Comparison of ENCODE assay signal across 9 mouse cellular contexts in the genomic region with DNA sequence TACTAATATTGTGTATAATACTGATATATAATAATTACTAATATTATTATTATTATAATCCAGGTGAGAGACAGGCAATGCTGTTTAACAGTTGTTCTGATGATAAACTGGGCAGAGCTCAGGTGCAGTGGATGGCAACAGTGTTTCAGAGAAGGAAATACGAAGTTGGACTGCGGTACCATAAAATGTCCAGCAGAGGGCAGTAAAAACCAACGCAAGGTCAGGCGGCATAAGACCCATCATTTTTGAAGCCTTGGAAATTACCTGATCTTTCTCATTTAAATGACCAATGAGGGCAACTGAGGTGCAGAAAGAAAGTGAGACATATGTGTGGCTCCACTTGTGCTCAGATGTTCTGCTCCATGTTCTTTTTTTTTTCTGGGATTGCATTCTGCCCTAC. TPM values are rescaled to one million over a fixed set of nuclear protein-coding genes. Genes with fewer than 3 reads are reported as not detected.
DNase-seq lines count a peak whose midpoint lies in the region; ATAC-seq lines count a peak whose summit lies in the region.
"Had no signal": no experiment of that assay in that cellular context is flagged by ENCODE, and none has a peak within 500 bp of the region (broad histone marks: within the 10 kb centered on the region; RNA-seq: fewer than 3 reads in every experiment).

No protein-coding gene starts in this region.

- H3K4me3 ChIP-seq in liver, embryonic 12.5 days = no peak overlapping the region
- H3K4me3 ChIP-seq: heart, embryonic 15.5 days had no signal

- peaks cover 43% of the 10 kb centered on the region for H3K27me3 ChIP-seq in liver, embryonic 12.5 days (replicated peaks)

- no peak for ATAC-seq in cerebellum, adult (ENCODE audit: insufficient number of reproducible peaks, low FRiP score, low TSS enrichment)
- no peak for ATAC-seq in liver, embryonic 12.5 days
- ATAC-seq in granulocyte monocyte progenitor cell, adult 5-6 weeks (replicated peaks; ENCODE audit: poor library complexity, severe bottlenecking) = peak; percentile 36; the same call in 1 of the 2 replicates

- WGBS in liver, embryonic 12.5 days (ENCODE audit: insufficient replicate concordance) = under 1% methylated on average over 4 of the region's 4 CpGs

- no peaks in the 10 kb centered on the region for H3K36me3 ChIP-seq in liver, embryonic 12.5 days
- H3K36me3 ChIP-seq: heart, embryonic 15.5 days had no signal

- H3K9ac ChIP-seq in liver, embryonic 12.5 days = no peak overlapping the region
- H3K9ac ChIP-seq: heart, embryonic 15.5 days had no signal

- no peak overlapping the region for H3K4me2 ChIP-seq in liver, embryonic 12.5 days
- H3K4me2 ChIP-seq: heart, embryonic 15.5 days had no signal

- DNase-seq in cerebellum, adult 11 months = peak; percentile 21
- peak; percentile 35 for DNase-seq in liver
- peak; percentile 78 for DNase-seq in adipocyte (ENCODE audit: low spot score)
- DNase-seq in lung, postnatal 36 days = peak; percentile 75
- no peak for DNase-seq in urinary bladder, postnatal 4 days (ENCODE audit: low spot score in 2 of 2)

- H3K9me3 ChIP-seq in liver, embryonic 12.5 days (replicated peaks) = no peaks in the 10 kb centered on the region
- H3K9me3 ChIP-seq: heart, embryonic 15.5 days had no signal

- H3K27ac ChIP-seq in liver, embryonic 12.5 days = no peak overlapping the region
- H3K27ac ChIP-seq: heart, embryonic 15.5 days had no signal

- H3K4me1 ChIP-seq in liver, embryonic 12.5 days = peaks cover 24% of the 10 kb centered on the region

RNA-seq across cellular contexts. Expression of gene Lrrc71, which starts 21.9 kb away (rescaled TPM):
- 0.13 and 0.29 TPM in 2 replicates for polyA plus RNA-seq in liver, embryonic 12.5 days (2016; fragmentation: Nextera tagmentation; extraction: Ambion mirVana)
- total RNA-seq in granulocyte monocyte progenitor cell, adult 5-6 weeks (2014; fragmentation: Nextera tagmentation) = not detected in 2 replicates
- not detected in 2 replicates for total RNA-seq in granulocyte monocyte progenitor cell, adult 5-6 weeks (2017)

RNA-seq across cellular contexts. Expression of gene Ntrk1, which starts 24.7 kb away (rescaled TPM):
- polyA plus RNA-seq in liver, embryonic 12.5 days (2016; fragmentation: Nextera tagmentation; extraction: Ambion mirVana) = 0.31 and 0.59 TPM in 2 replicates
- total RNA-seq in granulocyte monocyte progenitor cell, adult 5-6 weeks (2014; fragmentation: Nextera tagmentation) = not detected in 2 replicates
- total RNA-seq in granulocyte monocyte progenitor cell, adult 5-6 weeks (2017) = not detected in 2 replicates

RNA-seq across cellular contexts. Expression of gene Insrr, which starts 26.5 kb away (rescaled TPM):
- polyA plus RNA-seq in liver, embryonic 12.5 days (2016; fragmentation: Nextera tagmentation; extraction: Ambion mirVana) = 0.05 TPM in 1 of 2 replicates, not detected in the other
- not detected in 2 replicates for total RNA-seq in granulocyte monocyte progenitor cell, adult 5-6 weeks (2014; fragmentation: Nextera tagmentation)
- total RNA-seq in granulocyte monocyte progenitor cell, adult 5-6 weeks (2017) = not detected in 2 replicates

RNA-seq across cellular contexts. Expression of gene Pear1, which starts 53.8 kb away (rescaled TPM):
- polyA plus RNA-seq in liver, embryonic 12.5 days (2016; fragmentation: Nextera tagmentation; extraction: Ambion mirVana) = 9.4 and 10.2 TPM in 2 replicates
- 1.8 and 9.6 TPM in 2 replicates for total RNA-seq in granulocyte monocyte progenitor cell, adult 5-6 weeks (2014; fragmentation: Nextera tagmentation)
- total RNA-seq in granulocyte monocyte progenitor cell, adult 5-6 weeks (2017) = 0.57 and 1.0 TPM in 2 replicates

Comparison
In these comparisons a context has a peak if more than half of its experiments do, and no peak if none do; other contexts are left out.
1. DNase-seq: peak in cerebellum, adult 11 months (single experiment), liver (single experiment), adipocyte (single experiment) and lung, postnatal 36 days (single experiment); none in urinary bladder, postnatal 4 days (0 of 2).